Mouse (Mus musculus): Measurements from ENCODE around the gene Uvrag.
"Not testable (repeated sequence)": the region's sequence is repeated elsewhere in the genome, so short reads cannot be mapped to it uniquely, and the experiment has no call there.

Uvrag gene

DNA sequence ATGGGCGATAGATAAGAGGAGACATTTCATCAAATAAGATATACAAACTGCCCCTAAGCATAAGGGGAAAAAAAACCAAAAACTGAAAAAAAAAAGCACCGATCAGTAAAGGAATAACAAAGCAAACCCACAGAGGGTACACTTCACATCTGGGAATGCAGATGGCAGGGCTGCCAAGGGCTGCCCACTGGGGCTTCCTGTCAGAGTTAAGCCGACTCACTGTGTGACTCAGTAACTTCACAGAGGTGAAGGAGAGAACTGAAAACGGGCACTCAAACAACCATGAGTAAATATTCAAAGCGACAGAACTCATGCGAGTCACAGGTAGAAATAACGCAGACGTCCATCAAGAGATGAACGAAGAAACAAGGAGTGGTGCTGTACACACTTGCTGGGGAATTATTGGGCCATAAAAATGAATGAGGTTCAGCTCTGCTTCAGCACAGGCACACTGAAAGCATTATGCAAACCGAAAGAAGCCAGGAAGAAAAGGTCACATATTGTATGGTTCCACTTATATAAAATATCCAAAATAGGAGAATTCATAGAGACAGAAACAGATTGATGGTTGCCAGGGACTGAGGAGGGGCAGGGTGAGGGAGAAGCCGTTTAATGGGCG, 164.0 kb downstream of the Uvrag start:
- in situ Hi-C loops (cut with MboI) = no loop called here

DNA sequence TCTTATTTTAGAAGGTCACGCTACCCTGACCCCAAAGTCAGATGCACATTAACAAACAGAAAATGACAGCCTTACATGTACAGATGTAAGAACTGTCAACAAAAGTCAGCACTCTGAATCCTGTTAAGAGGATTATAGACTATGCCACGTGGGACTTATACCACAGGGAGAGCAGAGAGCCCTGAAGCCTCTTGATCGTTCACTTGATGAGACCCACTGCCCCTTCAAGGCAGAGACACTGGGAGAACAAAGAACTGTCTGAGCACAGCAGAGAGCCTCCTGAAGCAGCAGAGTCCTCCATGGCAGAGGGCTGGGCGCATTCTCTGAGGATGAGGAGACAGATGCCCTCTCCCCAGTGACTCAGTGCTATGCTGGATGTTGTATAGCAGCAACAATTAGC, 166.4 kb downstream of the Uvrag start:
- in situ Hi-C loops (cut with MboI) = no loop called here

DNA sequence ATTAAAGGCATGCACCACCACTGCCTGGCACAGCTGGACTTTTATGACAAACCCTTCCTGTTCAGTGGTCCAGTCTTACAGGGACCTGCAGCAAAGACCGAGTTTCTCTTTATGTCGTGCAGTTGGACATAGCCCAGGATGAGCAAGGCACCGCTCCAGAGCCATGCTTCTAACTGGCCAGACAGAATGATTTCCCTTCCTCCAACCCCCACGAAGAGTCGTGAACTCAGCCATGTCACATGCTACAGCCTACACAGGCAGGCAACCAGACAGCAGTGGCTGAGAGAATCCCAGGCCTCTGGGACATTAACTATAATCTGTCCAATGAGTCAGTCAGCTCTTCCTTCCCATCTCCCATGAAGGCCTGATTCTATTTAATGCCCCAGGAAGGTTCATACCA, 170.2 kb downstream of the Uvrag start:
- in situ Hi-C loops (cut with MboI) = no loop called here

DNA sequence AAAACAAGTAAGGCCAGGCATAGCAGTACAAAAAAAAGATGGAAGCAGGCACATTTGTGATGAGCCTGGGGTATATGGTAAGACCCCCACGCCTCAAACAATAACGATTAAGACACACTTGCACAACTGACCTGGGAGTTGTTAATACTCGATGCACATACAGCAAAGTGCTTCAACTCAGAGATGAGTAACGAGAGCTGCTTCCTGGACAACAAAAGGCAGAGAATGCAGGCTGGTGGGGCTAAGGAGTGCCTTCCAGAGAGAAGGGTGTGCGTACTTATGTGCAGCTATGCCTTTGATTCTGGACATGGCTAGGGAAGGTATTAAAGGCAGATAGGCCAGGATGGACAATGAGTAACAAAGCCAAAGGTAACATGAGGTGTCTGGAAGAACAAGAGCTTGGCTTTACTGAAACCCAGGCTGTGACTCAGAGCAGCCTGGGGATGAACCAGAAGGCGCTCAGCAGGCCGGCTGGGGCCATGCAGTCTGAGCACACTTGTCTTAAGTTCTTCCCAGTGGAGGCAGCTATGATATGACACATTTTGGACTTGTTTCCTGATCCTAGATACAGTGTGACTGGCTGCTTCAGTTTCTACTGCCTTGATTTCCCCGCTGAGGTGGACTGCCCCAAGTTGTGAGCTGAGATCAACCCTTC, 172.1 kb downstream of the Uvrag start:
- in situ Hi-C loops (cut with MboI) = no loop called here

DNA sequence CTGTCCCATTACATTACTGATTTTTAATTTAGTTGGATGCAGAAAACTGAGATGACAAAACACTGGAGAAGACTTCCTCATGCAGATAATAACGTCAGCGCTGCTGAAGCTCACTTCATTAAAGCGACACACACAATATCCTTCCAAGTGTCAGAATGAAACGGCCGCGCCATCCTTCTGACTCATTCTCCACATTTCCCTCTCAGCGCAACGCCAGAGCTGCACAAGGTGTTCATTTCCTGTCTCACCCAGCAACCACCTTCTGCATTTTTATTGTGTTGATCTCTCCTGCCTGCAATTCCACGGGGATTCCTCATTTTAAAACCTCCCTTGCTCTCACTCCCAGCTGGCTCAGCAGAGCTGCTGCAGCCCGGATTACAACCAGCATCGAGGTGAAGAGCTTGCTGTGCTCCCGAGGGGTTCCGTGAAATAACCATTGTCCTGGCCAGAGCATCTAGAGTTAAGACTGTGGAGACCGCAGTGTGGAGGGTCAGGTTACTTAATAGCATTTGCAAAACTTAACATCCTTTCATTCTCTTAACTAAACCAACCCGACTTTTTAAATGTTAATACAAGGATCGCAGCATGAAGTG, 172.8 kb downstream of the Uvrag start:
- in situ Hi-C loops (cut with MboI) = no loop called here

DNA sequence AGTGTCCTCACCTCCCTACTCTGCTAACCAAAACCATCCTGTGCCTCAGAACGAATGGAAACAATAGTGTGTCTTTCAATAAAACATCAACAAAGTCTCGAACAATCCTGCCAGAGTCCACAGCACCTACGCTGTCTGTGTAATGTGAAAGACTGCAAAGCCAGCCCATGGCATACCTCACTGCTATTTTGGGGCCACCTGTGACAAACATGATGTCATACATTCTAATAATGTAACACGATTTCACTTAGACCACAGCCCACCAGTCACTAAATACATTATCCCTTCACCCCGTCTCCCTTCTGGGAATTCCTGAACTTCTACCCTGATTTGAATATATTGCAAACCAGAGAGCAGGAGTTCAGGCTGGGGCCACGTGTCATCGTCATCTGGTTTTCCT, 173.3 kb downstream of the Uvrag start:
- in situ Hi-C loops (cut with MboI) = no loop called here

DNA sequence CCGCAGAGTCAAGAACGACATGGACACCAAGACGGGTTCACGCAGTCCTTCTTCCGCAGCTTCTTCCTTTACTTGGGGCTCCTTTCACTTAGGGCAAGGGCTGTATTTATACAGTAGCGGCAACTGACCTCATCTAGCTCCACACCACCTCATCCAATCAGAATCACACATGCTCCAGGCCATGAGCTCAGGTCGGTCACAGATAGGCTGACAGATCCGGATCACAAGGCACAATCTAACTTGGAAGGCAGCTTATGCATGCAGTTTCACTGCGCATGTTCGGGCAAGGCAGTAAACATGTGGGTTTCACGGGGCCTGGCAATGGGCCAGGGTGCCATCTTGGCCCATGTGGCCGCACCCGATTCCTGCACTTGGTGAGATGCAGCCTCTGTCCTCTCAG, 177.4 kb downstream of the Uvrag start:
- in situ Hi-C loops (cut with MboI) = not testable (repeated sequence)

DNA sequence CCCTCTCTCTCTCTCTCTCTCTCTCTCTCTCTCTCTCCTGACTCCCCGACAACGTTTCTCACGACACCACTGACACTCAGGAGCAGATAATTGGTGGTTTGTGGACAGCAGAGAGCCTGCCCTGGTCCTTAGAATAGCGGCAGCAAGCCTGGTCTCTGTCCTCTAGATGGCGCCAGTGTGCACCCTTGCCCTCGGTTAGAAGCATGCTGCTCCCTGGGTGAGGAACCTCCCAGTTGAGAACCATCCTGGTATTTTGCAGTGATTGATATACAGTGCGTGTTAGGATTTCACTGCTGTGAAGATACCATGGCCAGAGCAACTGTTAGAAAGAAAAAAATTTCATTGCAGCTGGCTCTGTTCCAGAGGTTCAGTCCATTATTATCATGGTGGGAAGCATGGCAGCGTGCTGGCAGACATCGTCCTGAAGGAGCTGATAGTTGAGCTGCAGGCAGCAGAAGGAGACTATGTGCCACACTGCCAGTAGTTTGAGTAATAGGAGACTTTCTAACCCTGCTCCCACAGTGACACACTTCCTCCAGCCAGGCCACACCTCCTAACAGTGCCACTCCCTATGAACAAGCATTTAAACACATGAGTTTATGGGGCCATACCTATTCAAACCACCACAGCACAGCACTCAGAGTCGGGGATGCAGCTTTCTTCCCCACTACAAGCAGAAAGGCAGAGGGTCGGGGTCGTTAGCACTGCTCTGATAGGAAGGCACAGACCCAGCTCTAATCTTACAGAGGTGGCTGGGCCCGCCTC, 178.2 kb downstream of the Uvrag start:
- in situ Hi-C loops (cut with MboI) = no loop called here

DNA sequence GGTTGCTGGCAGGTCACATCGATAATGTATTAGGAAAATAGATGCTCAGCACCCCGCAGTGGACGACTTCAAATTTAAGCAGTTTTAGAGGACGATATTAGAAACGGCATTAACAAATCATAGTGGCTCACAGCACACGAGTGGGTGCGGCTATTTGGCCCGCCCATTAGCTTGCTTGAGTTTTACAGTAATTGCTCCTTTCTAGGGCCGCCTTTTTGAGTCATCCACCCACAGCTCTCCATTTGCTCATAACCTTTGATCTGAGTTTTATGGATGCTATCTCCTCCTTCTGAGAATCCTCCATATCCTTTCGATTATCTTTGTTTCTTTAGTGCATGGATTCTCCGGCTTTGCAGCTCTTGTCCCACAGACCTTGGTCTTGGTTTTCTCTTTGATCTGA, 178.9 kb downstream of the Uvrag start:
- in situ Hi-C loops (cut with MboI) = no loop called here

DNA sequence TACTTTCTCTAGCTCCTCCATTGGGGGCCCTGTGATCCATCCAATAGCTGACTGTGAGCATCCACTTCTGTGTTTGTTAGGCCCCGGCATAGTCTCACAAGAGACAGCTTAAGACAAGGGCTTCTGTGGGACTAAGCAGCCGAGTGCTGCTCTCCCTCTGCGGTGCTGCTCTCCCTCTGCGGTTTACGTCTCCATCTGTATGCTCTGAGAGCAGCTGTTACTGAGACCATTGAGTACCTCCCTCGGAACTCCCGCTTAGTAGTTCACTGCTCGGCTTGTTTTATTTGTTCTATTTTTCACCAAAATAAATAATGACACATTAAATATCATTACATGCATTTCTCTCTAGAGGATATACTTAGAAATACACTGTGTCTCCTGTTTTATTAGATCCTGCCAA, 180.7 kb downstream of the Uvrag start:
- in situ Hi-C loops (cut with MboI) = no loop called here

DNA sequence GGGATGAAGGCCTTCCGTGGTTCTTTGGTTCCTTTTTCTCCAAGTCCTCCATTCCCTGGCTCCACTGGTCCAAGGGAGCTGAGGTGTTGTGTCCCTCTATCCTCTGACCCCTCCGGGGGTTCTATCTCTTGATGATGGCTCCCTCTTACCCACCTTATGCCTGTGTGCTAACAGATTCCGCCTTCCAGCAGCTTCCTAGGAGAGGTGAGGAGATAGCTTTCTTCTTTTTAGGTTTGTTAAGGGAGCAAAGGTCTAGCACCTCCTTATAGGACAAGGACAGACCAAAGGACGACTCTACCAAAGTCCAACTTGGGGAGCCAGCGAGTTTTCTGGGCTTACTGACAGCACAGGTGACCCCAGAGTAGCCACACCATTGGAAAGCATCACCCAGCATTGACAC, 181.7 kb downstream of the Uvrag start:
- in situ Hi-C loops (cut with MboI) = no loop called here

DNA sequence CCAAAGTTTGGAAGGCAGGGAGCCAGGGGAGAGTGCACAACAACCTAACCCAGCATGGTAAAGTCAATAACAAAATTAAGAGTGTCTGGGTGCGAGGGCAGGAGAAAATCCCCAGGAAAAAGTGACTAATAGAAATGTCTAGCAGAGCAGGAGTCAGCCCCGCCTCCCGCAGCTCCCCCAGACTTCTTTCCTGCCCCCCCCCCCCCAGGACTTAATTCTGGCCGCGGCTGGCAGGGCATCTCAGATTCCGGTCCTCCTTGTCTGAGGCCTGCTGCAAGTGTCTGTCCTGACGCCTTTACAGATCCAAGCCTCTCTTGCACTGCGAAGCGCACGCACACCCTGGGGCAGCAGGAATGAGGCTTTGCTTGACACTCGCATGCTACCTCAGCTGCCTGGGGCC, 182.8 kb downstream of the Uvrag start:
- in situ Hi-C loops (cut with MboI) = no loop called here

DNA sequence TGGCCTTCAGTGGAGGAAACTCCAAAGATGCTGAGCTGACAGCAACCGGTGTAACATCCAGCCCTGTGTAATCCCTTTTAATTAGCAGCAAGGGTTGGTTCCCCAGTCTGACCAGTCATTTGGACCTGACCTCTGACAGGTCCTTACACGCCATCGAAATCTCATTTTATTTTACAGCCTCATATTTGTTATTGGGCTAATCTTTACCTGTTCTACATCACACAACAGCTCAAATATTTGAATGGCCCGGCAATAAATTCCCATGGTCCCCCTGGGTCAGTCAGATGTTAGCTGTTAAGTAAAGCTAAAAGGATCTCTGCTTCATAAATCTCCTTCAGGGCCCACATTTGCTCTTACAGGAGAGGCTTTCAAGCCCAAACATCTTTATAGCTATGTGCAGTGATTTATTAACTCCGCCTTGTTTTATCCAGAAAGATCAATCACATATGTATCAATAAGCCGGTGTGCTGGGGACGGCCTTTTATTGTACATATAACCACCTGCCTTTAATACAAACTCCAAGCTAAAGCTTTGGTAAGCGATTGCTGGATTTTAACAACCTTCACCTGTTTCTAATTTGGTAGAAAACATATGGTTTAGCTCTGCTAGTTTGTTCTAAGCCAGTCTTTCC, 183.7 kb downstream of the Uvrag start:
- in situ Hi-C loops (cut with MboI) = no loop called here

DNA sequence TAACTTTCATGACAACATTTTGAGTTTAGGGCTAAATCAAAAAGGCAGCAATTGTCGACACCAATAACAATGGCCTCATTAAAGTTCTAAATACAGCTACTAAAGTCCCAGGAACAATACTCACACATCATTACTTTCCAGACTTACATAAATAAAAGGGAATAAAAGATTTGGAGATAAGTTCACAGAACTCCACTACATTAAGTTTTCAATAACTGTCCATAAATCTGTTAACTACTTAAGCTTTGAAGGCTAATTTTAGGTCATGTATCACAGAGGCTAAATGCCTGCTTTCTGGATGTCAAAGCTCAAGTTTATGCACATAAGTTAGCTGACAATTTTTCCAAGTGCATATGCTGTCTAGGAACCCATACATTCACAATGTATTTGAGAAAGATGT, 184.3 kb downstream of the Uvrag start:
- in situ Hi-C loops (cut with MboI) = no loop called here

DNA sequence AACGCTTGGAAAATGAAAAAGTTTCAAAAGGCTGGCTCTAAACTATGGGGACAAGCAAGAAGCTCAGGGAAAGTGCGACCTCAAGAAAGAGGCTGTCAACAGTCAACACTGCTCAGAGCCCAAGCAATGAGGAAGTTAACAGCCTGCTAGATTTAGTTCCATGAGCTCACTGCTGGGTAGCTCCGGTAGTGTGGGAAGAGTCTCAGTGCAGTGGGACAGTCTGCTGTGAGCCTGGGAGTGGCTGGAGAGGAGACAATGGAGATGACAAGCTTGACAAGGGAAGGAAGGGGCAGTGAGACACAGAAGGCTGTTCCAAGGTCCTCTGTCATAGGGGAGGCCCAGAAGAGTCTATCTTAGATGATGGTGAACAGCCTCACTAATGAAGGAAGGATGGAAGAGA, 187.3 kb downstream of the Uvrag start:
- in situ Hi-C loops (cut with MboI) = no loop called here

DNA sequence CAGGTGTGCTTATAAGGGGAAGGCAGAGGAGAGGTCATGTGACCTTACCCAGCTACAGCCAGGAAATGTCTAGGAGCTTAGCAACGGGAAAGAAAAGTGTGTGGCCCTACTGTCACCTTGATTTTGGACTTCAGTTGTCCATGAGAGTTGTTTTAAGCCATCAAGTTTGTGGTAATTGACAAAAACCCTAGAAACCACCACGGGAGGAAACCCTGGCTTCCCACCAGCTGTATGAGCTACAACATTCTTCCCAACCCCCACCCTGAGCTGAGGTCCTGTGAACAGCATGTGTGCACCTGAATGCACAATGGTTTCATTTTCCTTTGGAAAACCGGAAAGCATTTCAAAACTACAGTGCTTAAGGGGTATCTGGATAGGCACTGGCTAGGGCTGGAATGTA, 196.0 kb downstream of the Uvrag start:
- in situ Hi-C loops (cut with MboI) = no loop called here

DNA sequence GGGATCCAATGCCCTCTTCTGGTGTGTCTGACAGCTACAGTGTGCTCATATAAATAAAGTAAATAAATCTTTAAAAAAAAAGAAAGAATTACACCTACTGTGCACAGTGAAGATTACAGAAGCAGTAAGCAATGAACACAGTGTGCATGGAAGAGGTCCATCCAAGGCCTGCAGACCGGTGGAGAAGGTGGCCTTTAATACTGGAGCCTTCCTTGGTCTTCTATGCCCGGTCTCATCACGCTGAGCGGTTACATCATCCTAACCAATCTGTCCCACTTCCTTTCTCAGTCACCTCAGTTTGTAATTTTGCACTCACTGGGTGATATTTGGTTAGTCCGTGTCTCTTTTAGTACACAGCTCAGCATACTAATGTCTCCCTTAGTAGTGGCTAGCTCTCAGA, 197.3 kb downstream of the Uvrag start:
- in situ Hi-C loops (cut with MboI) = no loop called here

DNA sequence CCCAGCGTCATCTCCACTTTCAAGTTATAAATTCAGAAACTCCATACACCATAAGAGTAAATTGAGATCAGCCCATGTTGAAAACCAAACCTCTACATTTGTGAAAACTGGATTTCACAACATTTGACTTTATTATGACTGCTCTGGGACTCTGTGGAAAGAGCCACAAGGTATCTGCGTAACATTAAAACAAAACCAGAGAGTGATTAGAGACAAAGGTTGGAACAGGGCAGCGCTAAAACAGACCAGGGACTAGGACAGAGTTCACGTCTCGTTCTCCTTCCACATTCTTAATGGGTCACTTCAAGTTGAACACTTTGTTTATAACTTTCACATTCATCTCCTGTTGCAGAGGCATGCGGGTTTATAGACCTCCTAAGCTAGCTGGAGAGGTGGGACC, 198.2 kb downstream of the Uvrag start:
- in situ Hi-C loops (cut with MboI) = no loop called here

DNA sequence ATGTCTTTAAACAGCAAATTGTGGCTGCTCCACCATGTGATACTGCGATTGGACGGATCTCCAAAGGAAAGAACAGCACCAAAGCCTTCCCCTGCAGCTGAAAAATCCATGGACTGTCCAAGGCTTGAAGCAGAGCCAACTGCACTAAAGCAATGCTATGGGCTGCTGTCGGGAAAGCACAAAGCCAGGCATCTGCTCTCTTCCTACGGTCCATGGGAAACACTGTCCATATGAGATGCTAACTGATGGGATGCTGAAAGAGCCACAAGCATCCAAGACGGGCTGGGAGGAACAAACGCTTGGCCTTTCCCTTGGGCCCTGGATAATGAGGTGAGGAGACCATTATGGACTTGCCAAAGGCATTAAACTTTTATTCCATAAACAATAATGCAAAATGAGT, 201.7 kb downstream of the Uvrag start:
- in situ Hi-C loops (cut with MboI) = no loop called here

DNA sequence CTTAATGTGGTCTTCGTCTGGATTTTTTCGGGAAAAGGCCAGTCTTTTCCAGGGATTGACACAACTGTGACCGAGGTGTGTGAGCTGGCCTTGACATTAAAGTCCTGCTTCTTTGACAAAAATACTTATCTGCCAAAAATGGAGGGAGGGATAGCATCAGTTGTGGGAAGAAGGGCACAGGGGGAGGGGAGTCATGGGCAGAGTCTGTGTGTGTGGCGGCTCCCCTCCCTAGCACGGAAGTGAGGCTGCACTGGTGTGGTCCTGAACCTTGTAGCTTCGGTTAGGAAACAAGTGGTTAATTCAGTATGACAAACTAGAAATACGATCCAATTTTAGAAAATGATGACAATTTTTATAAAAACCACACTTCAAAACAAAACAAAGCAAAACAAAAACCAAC, 202.3 kb downstream of the Uvrag start:
- in situ Hi-C loops (cut with MboI) = no loop called here

DNA sequence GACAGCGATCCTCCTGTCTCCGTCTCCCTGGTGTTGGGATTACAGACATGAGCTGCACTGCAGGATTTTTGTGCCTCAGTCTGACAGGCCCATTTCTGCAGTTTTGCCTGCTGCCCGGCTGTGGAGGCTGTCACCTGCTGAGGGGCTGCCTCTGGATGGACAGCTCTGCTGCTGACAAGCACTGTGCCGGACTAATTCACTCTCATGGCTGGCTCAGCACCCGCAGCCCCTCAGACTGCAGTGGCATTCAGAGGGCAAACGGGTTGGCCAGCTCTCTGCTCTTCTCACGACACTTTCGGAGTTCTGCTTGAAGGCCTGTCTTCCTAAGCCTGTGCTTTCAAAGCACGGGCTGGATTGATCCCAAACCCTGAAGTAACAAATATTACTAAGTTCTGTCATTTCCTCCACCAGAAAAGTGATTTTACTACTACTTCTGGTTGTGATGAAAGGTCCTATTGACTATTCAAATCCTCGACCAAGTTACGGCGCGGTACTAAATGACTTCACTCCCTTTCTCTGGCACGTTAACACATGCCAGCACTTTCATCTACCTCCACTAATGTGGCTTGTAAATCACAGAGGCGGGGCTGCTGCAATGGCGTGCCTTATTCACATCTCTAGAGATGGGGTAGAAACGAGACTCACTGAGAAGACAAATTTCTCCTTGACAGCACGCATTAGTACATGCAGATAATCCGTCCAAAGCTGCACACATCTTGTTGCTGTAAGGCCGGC, 203.7 kb downstream of the Uvrag start:
- in situ Hi-C loops (cut with MboI) = no loop called here

DNA sequence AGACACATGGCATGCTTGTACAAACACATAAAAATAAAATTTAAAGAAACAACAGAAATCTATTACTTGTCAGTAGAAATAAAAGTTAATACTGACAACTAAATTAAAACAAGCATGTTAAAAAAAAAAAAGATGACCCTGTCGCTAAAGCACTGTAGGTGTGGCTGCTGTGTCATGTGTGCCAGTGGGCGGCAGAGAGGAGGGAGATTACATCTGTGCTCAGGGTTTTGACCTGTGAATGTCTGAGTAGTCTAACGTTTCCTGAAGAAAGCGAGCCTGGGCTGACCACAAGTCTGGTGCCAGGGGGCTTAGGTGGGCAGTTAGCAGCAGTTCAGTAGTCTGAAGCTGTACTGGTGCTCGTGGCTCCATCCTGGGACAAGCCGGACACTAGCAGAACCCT, 205.2 kb downstream of the Uvrag start:
- in situ Hi-C loops (cut with MboI) = no loop called here
